Mouse (Mus musculus) small intestine, adult 2 months (tissue): ENCODE data around the gene Gars.

Experiments used
- CTCF ChIP-seq: fragments of 200-500 bp; IDR thresholded peaks from 2 replicates; pipeline ENCODE4 v1.5.1; 2012; ENCODE audit warnings: low read depth, mild to moderate bottlenecking, control low read depth, inconsistent platforms, low read length, moderate library complexity, mixed read lengths; ENCODE audit not compliant: insufficient replicate concordance, insufficient read length; ENCODE audit errors: extremely low read depth
- POLR2A ChIP-seq: fragments of 200-500 bp; IDR thresholded peaks from 2 replicates; pipeline ENCODE4 v1.6.1; 2012; ENCODE audit warnings: low read depth, mild to moderate bottlenecking, control low read depth, inconsistent platforms, low read length, moderate library complexity

GRCm38 (mm10) chr6:55060241-55060825 lies 22.5 kb downstream of the Gars start:
- TF ChIP-seq CTCF (no peak), POLR2A (no peak)
